Comparison of ENCODE assay signal across 11 mouse cellular contexts in genomic region chr11:112400069-112400468, GRCm38 (mm10).
"Had no signal": no experiment of that assay in that cellular context is flagged by ENCODE, and none has a peak within 500 bp of the region (broad histone marks: within the 10 kb centered on the region; RNA-seq: fewer than 3 reads in every experiment).

No protein-coding gene starts in this region.

- ATAC-seq: intestine, postnatal 0 days; liver, postnatal 0 days; lung, postnatal 0 days; midbrain, embryonic 16.5 days had no signal

- DNase-seq: kidney, adult 2 months; kidney, postnatal 25 days; layer of hippocampus, adult 9-11 months; liver, postnatal 0 days; lung, embryonic 14.5 days; thymus, adult 2 months; thymus, postnatal 14 days; thymus, postnatal 4 days had no signal
